Mouse (Mus musculus) gastrocnemius, postnatal 14 days (tissue): ENCODE data around the gene 1810009J06Rik. TPM values are rescaled to one million over a fixed set of nuclear protein-coding genes. Genes with fewer than 3 reads are reported as not detected.
"Not testable (repeated sequence)": the region's sequence is repeated elsewhere in the genome, so short reads cannot be mapped to it uniquely, and the experiment has no call there.

Source experiments
- DNase-seq: peaks from one replicate; pipeline ENCODE4 v3.0.0; 2021; ENCODE audit warnings: mixed read lengths
- intact Hi-C: fragments of 180-260 bp; cut with DNase I; formaldehyde crosslinking; loops from one replicate; pipeline ENCODE4 v1.15.1; 2025; ENCODE audit warnings: low total_unique reads
- long read RNA-seq, 2 experiments: library from polyadenylated mRNA; stranded (forward); transcript quantifications; one replicate each; pipeline ENCODE4 v2.0.0; 2021
- total RNA-seq, 2 experiments: library from RNA; stranded (reverse); gene quantifications; 2 replicates each; pipeline ENCODE4 v1.2.3; 2021

1810009J06Rik gene
- total RNA-seq = not detected
- long read RNA-seq, experiment 1 = 0 reads
- long read RNA-seq, experiment 2 = 0 reads

- DNase-seq, intact Hi-C loops: not testable (repeated sequence)
These were observed at the start of gene 1810009J06Rik for GRCm38 (mm10) chr6:40964454-40964853. Gene 1810009J06Rik, plus strand, starts transcription at chr6:40964754.

- intact Hi-C loops = no loop called here
- no peak for DNase-seq
These were observed 44.6 kb upstream of the 1810009J06Rik start for GRCm38 (mm10) chr6:40919954-40920353.

GRCm38 (mm10) chr6:40940457-40940856 is 24.1 kb upstream of the 1810009J06Rik start, which contains the start of gene 1700074P13Rik:
Gene 1700074P13Rik, minus strand, starts transcription at chr6:40940557.
- DNase-seq = no peak
- intact Hi-C loops = no loop called here

GRCm38 (mm10) chr6:40951770-40952169 is 12.8 kb upstream of the 1810009J06Rik start, which contains the start of gene Gm4744:
Gene Gm4744, minus strand, starts transcription at chr6:40951870.
- intact Hi-C loops = no loop called here
- DNase-seq = no peak

GRCm38 (mm10) chr6:40953716-40954115 is 10.8 kb upstream of the 1810009J06Rik start:
- intact Hi-C loops = no loop called here
- no peak for DNase-seq

- DNase-seq, intact Hi-C loops: not testable (repeated sequence)
These were observed 34.8 kb downstream of the 1810009J06Rik start, which contains the start of gene Gm2663 for GRCm38 (mm10) chr6:40999379-40999778. Gene Gm2663, minus strand, starts transcription at chr6:40999479.

- intact Hi-C loops = no loop called here
- no peak for DNase-seq
These were observed 50.5 kb downstream of the 1810009J06Rik start for GRCm38 (mm10) chr6:41015065-41015464.

Other genes with a start within 250 kb of the 1810009J06Rik start
- not detected for gene Moxd2, start 77.3 kb upstream of the 1810009J06Rik start, total RNA-seq
- gene Prss58, start 64.4 kb upstream of the 1810009J06Rik start, total RNA-seq = not detected
- not detected for gene 1700074P13Rik, start 24.2 kb upstream of the 1810009J06Rik start, total RNA-seq
- gene Gm4744, start 12.9 kb upstream of the 1810009J06Rik start, total RNA-seq = not detected
- gene Gm2663, start 34.7 kb downstream of the 1810009J06Rik start, total RNA-seq = not detected
- gene 2210010C04Rik, start 70.8 kb downstream of the 1810009J06Rik start, total RNA-seq = not detected